Mouse (Mus musculus): ENCODE data around the gene Fcgr4.

Fcgr4 gene

DNA sequence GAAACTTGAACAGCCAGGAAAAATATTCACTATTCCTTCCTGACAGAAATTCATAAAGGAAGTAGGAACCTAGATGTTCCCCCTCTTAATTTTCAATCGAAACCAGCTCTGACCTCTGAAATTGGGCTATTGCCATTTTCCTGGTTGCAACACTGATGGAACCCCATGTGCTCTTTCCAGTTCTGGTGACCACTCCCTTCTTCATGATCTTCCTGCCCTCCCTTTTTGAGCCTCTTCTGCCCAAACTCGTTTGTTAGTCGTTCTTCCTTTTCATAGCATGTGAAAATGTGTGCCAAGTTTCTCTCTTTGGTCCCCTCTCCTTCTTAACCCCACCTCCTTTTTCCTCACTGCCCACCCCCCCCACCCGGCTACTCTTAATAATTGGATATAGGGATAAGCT lies 7.0 kb upstream of the Fcgr4 start:
- DNase-seq (ENCODE audit: low spot score): no peak

DNA sequence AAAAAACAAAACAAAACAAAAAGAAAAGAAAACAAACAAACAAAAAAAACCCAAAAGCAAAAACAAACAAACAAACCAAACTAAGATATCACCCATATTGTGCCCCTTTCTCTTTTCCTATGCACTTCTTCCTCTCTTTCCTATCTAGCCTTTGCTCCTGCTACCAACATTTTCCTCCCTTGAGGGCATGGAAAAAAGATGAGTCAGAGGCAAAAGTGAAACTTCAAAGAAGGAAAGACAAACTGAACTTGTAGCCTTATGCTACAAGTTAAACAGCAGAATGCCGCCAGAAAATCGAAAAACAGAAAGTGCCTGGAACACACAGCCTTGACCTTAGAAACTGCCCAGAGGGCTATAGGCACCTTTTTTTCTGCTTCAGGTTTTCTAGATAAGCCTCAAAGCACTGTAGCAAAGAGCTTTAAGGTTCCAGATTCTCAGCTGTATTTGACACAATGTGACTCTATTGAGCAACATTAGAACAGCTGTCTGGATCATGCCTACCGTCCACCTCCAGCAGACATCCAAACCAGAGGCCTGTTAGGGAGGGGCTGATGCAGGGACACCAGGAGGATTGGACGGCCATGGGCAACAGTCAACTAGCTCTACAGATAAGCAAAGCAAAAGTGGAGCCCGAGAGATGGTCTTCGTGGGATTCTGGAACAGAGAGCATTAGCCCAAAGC lies 1.9 kb upstream of the Fcgr4 start:
- DNase-seq (ENCODE audit: low spot score): no peak

DNA sequence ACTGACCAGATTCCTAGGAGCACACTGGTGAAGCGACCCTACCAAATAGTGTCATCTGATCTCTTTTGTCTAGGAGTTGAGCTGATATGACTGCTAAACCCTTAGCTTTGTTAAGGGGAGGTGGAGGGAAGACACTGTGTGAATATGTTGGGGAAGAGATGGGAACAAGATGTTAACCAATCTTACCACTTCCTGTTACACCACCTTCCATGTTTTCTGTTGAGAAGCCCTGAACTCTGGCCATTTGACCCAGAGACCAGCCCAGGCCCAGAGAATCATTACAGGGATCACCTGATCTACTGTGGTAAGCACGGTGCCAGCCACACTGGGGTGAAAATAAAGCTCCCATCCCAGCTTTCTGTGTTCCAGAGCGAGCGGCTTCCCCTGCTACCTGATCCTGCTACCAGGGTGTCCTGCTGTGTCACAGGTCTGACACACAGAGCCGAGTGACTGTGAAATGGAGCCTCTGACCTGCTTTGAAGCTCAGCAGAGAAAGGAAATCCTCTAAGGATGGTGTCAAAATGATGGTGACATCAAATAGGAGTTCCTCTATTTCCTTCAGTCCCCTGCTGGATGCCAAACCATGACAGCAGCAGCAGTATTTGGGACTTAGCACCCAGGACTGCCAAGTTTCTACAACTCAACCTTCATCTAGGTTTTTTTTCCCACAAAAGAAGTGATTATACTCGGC lies 1.1 kb upstream of the Fcgr4 start:
- DNase-seq (ENCODE audit: low spot score): no peak

DNA sequence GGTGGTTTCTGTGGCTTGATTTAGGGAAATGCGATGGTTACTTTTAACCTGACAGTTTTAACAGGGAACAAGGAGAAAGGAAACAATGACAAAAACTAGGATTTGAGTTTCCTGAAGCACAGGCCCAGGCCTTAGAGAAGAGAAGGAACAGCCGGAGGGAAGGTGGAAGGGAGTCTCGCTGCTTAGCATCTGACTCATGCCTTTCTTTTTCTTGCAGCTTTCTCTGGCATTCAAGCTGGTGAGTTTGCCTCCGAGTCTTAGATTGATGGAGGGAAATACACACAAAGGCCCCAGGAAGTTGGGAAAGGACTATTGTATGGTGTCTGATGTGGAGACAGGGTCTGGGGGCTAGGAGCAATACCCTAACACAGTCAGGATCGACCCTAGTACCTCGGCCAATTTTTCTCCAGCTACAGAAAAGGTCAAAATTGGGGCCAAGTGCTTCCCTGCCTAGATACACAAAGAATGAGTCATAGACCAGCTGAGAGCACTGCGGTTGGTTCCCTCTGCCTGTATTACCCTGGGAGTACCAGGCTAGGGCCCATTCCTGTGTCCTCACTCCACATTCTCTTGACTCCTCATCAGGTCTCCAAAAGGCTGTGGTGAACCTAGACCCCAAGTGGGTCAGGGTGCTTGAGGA lies 711 bp downstream of the Fcgr4 start:
- DNase-seq (ENCODE audit: low spot score): no peak

DNA sequence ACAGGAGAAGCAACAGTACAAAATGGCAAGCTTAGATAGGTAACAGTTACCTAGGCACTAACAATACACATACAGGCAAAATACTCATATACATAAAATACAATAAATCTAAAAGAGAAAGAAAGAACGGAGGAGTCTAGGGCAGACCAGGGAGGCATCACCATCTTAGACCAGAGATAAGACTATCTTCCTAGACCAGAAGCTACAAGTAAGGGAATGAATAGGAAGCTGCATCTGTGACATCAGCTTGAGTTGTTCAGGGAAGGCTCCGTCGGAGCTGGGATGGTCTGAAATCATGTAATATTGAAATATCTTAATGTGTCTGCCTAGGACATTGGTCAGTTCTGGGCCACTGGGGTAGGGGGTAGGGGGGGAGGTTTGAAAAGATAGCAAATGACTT lies 13.0 kb downstream of the Fcgr4 start:
- DNase-seq (ENCODE audit: low spot score): no peak

DNA sequence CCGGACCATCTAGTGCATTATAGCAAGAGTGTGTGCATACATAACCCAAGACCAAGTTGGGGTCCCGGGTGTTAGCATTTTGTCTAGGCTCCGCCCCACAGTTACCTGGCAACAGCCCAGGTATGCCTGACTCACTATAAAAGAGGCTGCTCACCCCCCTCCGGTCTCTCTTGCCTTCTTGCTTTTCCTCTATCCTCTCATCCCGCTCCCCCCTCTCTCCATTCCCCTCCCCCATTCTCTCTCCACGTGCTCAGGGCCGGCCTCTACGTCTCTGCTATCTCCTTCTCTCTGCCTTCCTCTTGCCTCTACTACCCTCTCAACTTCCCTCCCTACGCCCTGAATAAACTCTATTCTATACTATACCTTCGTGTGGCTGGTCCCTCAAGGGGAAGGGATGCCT lies 14.0 kb downstream of the Fcgr4 start:
- no peak for DNase-seq (ENCODE audit: low spot score)

DNA sequence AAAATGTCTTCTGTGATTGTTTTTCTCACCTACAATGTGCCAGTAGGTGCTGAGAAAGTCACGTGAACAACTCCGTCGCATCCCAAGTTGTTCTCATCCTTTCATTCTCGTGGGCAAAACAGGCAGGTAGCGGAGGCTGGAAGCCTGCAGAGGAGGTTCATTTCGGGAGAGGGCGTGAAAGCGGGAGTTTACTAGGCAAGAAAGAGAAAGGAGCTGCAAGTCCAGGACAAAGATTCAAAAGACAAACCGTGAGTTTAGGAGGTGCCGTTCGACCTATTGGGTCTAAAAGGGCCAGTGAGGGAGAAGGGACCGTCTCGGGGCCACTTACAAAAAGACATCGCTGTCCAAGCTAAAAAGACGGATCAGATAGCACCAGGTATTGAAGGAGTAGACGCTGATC lies 14.5 kb downstream of the Fcgr4 start:
- DNase-seq (ENCODE audit: low spot score): no peak

DNA sequence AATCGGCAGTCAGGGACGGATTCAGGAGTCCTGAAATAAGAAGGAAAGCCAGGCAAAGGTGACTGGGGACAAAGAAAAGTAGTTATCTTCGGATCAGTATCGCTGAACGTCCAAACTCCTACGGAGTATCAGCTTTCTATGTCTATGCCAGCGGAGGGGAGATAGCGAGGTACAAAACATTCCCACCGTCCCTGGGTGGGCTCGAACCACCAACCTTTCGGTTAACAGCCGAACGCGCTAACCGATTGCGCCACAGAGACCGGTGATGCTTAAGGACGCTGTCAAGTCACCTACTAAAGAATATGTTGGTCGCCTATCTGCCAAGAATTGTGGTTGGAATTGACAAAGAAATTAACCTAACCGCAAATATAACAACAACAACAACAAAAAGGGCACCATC lies 15.0 kb downstream of the Fcgr4 start:
- DNase-seq (ENCODE audit: low spot score): peak; percentile 33

DNA sequence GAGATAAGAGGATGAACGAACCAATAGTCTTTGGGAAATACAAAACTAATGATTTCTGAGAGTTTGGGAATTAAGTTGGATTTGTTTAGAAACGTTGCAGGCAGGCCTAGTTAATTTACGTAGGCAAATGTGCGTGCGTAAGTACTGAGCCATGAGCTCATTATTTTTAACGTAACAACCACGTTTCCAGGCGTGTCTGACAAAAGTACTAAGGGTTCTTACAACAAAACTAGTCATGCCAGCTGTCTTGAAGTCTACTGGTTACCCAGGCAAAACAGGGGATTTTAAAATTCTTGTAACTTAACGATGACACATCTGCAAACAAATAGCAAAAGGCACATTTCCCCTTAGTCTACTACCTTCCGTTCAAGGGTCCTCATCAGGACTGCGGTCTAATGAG lies 15.5 kb downstream of the Fcgr4 start:
- no peak for DNase-seq (ENCODE audit: low spot score)

DNA sequence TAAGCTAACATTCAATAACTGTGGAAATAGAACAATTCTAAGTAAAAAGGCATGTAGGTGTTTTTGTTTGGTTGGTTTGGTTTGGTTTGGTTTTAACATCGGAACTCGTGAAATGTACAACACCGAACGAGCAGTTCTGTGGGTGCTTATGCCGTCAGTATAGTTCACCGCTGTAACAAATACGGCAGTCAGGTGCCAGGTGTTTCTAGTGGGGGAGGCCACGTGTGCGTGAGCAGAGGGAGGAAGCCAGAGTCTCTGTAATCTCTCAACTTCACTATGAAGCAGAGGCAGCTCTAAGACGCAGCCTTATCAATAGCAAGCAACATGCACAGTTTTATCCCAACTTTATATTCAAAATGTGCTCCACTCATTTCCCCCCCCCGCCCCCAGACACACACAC lies 16.9 kb downstream of the Fcgr4 start:
- DNase-seq (ENCODE audit: low spot score): no peak

DNA sequence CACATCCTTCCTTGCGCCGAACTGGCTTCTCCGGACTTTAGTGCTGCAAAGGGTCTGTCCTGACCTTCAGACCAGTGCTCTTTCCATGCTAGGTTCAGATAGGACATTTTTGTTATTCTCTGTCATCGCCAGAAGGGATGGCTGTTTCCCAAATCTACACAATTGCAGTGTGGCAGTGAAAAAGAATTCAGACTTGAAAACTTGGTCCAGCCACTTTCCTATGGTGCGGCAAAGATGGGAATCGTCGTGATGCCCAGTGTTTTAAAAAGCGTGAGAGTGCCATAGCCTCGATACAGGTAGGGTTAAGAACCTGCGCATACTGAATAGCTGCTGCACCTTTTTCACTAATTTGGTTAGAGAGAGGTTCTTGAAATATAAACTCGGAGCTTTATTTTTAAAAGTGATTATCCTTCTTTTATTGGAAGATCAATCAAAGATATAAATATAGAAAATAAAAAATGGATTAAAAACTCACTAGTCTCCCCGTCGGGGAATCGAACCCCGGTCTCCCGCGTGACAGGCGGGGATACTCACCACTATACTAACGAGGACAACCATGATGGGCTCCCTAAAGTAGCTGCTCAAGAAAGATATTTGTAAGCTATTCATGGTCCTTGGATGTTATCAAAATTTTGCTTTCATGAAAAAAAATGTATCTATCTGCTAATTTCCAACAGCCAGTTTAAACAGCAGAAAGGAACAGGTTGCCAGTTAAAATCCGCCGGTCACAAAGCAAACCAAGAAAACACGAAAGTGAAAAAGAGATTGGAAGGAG lies 18.0 kb downstream of the Fcgr4 start:
- no peak for DNase-seq (ENCODE audit: low spot score)

DNA sequence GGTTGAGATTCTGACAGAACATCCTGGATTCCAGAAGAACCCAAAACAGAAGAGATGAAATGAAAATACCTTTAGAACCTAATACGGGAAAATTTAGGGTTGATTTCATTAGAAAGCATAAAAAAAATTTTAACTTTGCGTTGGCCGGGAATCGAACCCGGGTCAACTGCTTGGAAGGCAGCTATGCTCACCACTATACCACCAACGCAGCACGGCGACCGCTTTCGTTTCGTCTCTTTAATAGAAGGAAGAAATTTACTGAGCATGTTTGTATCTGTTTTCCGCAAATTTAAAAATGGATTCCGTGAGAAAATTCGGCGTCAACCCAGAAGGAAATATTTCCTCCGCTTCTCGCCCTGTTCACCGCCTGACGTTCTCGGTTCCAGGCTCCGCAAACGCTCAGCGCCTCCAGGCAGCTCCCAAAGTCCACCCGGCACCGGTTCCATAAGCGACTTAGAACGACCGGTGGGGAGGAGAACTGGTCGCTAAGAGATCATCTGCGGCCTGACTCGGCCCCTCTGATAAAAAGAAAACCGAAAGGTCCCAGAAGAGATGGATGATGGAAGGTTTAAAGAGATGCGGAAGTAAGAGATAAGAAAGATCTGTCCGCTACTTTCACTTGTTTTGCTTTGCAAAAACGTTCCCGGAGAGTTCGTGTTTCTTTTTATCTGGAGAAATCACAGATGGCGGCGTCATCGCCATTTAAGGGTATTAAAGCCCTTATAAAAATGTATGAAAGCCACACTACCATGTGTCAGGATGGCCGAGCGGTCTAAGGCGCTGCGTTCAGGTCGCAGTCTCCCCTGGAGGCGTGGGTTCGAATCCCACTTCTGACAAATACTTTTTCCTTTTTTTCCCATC lies 19.4 kb downstream of the Fcgr4 start:
- DNase-seq (ENCODE audit: low spot score): peak; percentile 36

DNA sequence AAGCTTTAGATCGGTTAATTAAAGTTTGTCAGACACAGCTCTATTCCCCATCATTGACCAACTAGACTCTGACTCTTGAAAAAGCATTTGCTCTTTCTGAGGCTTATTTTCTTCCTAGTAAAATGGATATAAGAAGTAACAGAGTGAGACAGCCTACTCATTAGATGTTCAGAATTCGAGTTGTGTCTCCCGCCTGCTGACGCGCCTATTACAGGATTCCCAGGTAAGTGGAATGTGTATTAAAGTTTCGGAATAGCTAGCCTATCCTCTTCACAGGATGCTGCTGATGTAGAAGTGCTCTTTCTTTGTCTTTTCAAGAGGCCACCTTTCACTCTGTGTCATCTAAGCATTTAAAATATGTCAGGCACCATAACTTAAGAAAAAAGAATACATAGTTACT lies 20.4 kb downstream of the Fcgr4 start:
- no peak for DNase-seq (ENCODE audit: low spot score)

DNA sequence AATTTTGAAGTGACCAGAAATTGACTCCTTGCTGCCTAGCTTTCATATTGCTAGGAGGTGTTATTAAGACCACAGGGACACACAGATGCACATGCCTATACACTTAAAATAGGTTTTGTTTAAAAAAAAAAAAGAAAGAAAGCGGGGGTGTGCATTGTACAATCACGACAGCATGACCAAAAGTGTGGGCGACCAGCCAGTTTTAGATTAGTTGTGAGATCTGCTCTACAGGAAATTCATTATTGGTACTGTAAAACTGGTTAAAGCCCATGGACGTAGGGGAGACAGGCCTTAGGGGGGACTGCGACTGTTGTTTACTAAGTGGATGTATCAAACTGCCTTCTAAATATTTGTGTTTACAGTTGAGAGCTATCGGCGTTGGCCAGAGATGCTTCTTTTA lies 21.2 kb downstream of the Fcgr4 start:
- no peak for DNase-seq (ENCODE audit: low spot score)

DNA sequence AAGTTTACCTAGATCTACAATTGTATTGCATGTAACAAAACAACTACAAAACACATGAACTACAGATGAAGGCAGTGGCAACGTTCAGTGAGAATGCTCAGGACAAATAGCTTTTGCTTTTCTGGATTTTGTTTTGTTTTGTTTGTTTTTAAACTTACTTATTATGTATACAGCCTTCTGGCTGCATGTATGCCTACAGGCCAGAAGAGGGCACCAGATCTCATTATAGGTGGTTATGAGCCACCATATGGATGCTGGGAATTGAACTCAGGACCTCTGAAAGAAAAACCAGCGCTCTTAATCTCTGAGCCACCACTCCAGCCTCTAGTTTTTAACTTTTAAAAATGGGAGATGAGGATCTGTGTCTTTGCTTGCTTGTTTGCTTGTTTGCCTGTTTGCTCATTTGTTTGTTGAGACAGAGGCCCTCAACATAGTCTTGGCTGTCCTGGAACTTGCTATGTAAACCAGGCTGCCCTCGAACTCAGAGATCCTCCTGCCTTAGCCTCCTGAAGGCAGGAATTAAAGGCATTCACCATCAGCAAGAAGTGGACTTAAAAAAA lies 25.0 kb downstream of the Fcgr4 start:
- DNase-seq (ENCODE audit: low spot score): no peak

DNA sequence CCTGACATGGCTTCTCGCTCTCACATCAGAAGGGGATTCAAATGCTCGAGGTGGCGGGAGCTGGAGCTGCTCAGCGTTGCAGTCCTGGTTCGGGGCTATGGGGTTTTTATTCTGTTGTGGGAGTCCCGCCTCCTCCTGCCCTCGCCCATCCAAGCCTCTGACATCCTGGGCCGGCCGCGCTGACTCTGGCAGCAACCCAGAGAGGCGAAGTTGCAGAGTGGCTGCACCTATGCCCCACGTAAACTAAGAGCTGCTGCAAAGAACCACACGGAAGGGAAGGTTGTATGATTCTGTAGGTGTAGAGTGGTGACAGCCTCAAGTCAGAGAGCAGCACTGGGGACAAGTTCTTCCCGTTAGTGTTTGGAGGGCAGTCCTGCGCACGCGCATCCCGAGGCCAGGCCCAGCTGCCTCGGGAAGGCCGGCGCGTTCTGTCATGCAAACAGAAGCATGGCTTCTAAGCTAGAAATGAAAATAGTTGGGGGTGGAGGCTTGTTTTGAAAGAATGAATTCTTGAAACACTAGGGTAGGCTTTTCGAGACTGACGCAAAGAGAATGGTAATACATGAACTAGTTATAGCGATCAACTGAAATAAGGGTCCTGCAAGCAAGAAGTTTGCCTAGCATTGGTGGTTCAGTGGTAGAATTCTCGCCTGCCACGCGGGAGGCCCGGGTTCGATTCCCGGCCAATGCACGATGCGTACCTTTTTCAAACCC lies 25.8 kb downstream of the Fcgr4 start:
- peak; percentile 40 for DNase-seq (ENCODE audit: low spot score)

DNA sequence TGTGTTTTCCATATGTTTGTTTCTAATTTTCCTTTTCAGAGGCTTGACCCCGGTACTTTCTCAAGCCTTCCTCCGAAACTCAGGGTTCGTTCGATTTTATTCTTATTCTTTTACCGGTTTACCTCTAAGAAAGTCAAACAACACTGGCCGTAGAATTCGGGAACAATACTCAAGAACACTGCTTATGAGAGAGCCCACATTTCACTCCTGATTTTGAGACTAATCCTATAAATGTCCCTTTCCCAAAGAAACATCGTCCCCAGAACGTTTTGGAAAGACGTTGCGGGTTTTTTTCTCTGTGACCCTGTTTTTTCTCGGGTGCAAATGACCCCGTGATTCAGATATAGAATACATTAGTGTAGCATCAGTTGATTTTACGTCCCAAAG lies 26.4 kb downstream of the Fcgr4 start:
- no peak for DNase-seq (ENCODE audit: low spot score)

DNA sequence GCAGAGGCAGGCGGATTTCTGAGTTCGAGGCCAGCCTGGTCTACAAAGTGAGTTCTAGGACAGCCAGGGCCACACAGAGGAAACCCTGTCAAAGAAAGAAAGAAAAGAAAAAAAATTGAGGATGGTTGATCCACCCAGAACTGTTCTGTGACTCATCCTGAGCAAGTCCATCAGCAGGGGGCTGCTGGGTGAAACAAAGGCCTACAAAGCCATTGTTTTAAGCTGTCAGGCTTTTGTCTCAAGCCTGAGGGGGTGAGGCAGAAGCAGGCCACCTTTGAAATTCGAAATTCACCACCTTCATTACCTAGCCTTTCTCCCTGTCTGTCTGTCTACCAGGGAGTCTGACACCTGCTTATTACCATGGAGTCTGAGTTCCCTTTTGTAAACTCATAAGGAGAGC lies 27.8 kb downstream of the Fcgr4 start:
- DNase-seq (ENCODE audit: low spot score): no peak

DNA sequence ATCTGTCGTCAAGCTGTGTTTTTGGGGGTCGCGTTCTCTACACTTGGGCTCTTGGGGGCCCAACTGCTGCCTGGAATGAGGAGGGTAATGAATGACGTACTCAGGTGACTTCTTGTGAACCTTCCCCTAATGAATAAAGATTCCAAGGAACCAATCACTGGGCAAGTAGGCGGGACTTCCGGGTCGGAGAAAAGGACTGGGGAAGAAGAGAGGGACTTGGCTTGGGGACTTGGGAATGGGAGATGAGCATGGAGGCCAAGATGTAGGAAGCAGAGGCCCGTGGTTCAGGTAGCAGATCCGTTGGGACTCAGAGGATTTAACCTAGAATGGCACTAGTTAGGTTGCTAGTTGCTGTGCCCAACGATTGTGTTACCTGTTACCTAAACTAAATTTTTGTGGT lies 30.5 kb downstream of the Fcgr4 start:
- no peak for DNase-seq (ENCODE audit: low spot score)

DNA sequence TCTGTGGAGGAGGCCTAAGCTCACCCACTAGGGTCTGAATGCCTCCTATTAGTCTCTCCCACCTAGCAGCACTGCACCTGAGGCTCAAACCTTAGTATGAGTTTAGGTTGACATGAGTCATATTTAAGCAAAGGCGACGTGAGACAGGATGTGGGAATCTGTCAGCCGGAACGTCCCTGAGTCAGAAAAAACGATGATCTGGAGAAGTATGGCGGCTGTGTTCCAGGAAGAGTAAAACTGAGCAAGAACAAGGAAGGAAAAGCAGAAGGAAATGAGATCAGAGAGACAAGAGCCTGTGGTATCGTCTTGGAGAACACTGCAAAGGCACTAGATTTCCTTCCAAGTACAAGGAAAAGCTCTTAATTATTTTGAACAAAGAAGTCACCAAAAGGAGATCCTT lies 32.1 kb downstream of the Fcgr4 start:
- DNase-seq (ENCODE audit: low spot score): no peak

DNA sequence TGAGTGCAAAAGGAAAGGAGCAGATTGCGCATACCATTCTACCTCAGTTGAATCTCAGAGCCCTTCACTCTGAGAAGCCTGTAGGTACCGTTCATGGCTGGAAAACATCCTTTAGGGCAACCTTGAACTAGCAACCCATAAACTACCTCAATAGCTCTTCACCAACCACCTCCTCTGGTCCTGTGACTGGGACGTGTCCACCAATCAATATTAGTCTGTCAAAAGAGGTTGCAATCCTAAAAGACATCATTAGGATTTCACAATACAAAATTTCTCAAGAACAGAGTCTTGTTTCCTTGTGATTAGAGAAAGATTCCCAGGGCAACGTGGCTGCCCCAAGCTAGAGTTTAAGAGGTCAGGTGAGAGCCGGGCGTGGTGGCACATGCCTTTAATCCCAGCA lies 34.6 kb downstream of the Fcgr4 start:
- no peak for DNase-seq (ENCODE audit: low spot score)

All from urinary bladder, postnatal 10 days (tissue).